Mouse (Mus musculus): ENCODE data around the gene Pacsin3. TPM values are rescaled to one million over a fixed set of nuclear protein-coding genes. Genes with fewer than 3 reads are reported as not detected.

Pacsin3 gene
- polyA plus RNA-seq, 1 experiment from 2014 or later, result 20.0 TPM

- H3K4me3 ChIP-seq (replicated peaks), result no peak overlapping the region
- ATAC-seq (ENCODE audit: low FRiP score), result peak; percentile 32; the same call in 1 of the 2 replicates
- no peak overlapping the region for H3K9ac ChIP-seq (replicated peaks)
- peaks cover 6% of the 10 kb centered on the region for H3K4me1 ChIP-seq
- H3K4me2 ChIP-seq, result no peak overlapping the region
- H3K27ac ChIP-seq (replicated peaks), result no peak overlapping the region
- 13% methylated on average over 7 of the region's 7 CpGs for WGBS
- H3K9me3 ChIP-seq (replicated peaks), result no peaks in the 10 kb centered on the region
- H3K27me3 ChIP-seq (replicated peaks), result no peaks in the 10 kb centered on the region
- H3K36me3 ChIP-seq, result 0 out of 2 replicates have a peak, but pooled peaks cover 8% of the 10 kb centered on the region
These were observed 30.2 kb downstream of the Pacsin3 start for GRCm38 (mm10) chr2:91285885-91286505.

- H3K9ac ChIP-seq (replicated peaks), result no peak overlapping the region
- no peak overlapping the region for H3K4me2 ChIP-seq
- H3K9me3 ChIP-seq (replicated peaks), result no peaks in the 10 kb centered on the region
- no peak overlapping the region for H3K4me3 ChIP-seq (replicated peaks)
- peaks cover 11% of the 10 kb centered on the region for H3K4me1 ChIP-seq
- 85% methylated on average over 6 of the region's 6 CpGs for WGBS
- no peak for ATAC-seq (ENCODE audit: low FRiP score)
- no peak overlapping the region for H3K27ac ChIP-seq (replicated peaks)
- 0 out of 2 replicates have a peak, but pooled peaks cover 3% of the 10 kb centered on the region for H3K36me3 ChIP-seq
- no peaks in the 10 kb centered on the region for H3K27me3 ChIP-seq (replicated peaks)
These were observed 31.8 kb downstream of the Pacsin3 start for GRCm38 (mm10) chr2:91287563-91287962.

GRCm38 (mm10) chr2:91291197-91292007 lies 35.6 kb downstream of the Pacsin3 start:
- H3K9ac ChIP-seq (replicated peaks), result no peak overlapping the region
- 0 out of 2 replicates have a peak, but pooled peaks have one; percentile 61 for ATAC-seq (ENCODE audit: low FRiP score)
- H3K9me3 ChIP-seq (replicated peaks), result no peaks in the 10 kb centered on the region
- H3K4me1 ChIP-seq, result 0 out of 2 replicates have a peak, but pooled peaks cover 6% of the 10 kb centered on the region
- no peaks in the 10 kb centered on the region for H3K27me3 ChIP-seq (replicated peaks)
- H3K4me3 ChIP-seq (replicated peaks), result no peak overlapping the region
- no peak overlapping the region for H3K4me2 ChIP-seq
- H3K36me3 ChIP-seq, result no peaks in the 10 kb centered on the region
- H3K27ac ChIP-seq (replicated peaks), result peak overlapping the region; percentile 0; the same call in 1 of the 2 replicates
- 69% methylated on average over 12 of the region's 12 CpGs for WGBS

- no peaks in the 10 kb centered on the region for H3K36me3 ChIP-seq
- ATAC-seq (ENCODE audit: low FRiP score), result no peak
- no peaks in the 10 kb centered on the region for H3K27me3 ChIP-seq (replicated peaks)
- H3K9ac ChIP-seq (replicated peaks), result no peak overlapping the region
- no peaks in the 10 kb centered on the region for H3K9me3 ChIP-seq (replicated peaks)
- H3K27ac ChIP-seq (replicated peaks), result no peak overlapping the region
- 93% methylated on average over 3 of the region's 3 CpGs for WGBS
- H3K4me1 ChIP-seq, result 0 out of 2 replicates have a peak, but pooled peaks cover 6% of the 10 kb centered on the region
- H3K4me3 ChIP-seq (replicated peaks), result no peak overlapping the region
- no peak overlapping the region for H3K4me2 ChIP-seq
These were observed 38.5 kb downstream of the Pacsin3 start for GRCm38 (mm10) chr2:91294226-91294625.

GRCm38 (mm10) chr2:91295895-91296294 lies 40.1 kb downstream of the Pacsin3 start:
- Histone ChIP-seq H3K27me3 (replicated peaks) (no peaks in the 10 kb centered on the region), H3K4me3 (replicated peaks) (no peak overlapping the region), H3K4me2 (no peak overlapping the region), H3K4me1 (0 out of 2 replicates have a peak, but pooled peaks cover 6% of the 10 kb centered on the region), H3K36me3 (no peaks in the 10 kb centered on the region), H3K9me3 (replicated peaks) (no peaks in the 10 kb centered on the region), H3K9ac (replicated peaks) (no peak overlapping the region), H3K27ac (replicated peaks) (no peak overlapping the region)
- 94% methylated on average over 5 of the region's 5 CpGs for WGBS
- no peak for ATAC-seq (ENCODE audit: low FRiP score)

- Histone ChIP-seq H3K27ac (replicated peaks) (no peak overlapping the region), H3K4me2 (no peak overlapping the region), H3K9ac (replicated peaks) (no peak overlapping the region), H3K36me3 (0 out of 2 replicates have a peak, but pooled peaks cover 7% of the 10 kb centered on the region), H3K4me3 (replicated peaks) (no peak overlapping the region), H3K9me3 (replicated peaks) (no peaks in the 10 kb centered on the region), H3K4me1 (no peaks in the 10 kb centered on the region), H3K27me3 (replicated peaks) (no peaks in the 10 kb centered on the region)
- WGBS, result 70% methylated on average over 3 of the region's 3 CpGs
- no peak for ATAC-seq (ENCODE audit: low FRiP score)
These were observed 43.4 kb downstream of the Pacsin3 start for GRCm38 (mm10) chr2:91299156-91299555.

- H3K27me3 ChIP-seq (replicated peaks), result no peaks in the 10 kb centered on the region
- no peak for ATAC-seq (ENCODE audit: low FRiP score)
- H3K36me3 ChIP-seq, result 0 out of 2 replicates have a peak, but pooled peaks cover 9% of the 10 kb centered on the region
- H3K4me2 ChIP-seq, result no peak overlapping the region
- H3K27ac ChIP-seq (replicated peaks), result no peak overlapping the region
- H3K9me3 ChIP-seq (replicated peaks), result no peaks in the 10 kb centered on the region
- no peak overlapping the region for H3K9ac ChIP-seq (replicated peaks)
- 95% methylated on average over 2 of the region's 2 CpGs for WGBS
- H3K4me3 ChIP-seq (replicated peaks), result no peak overlapping the region
- no peaks in the 10 kb centered on the region for H3K4me1 ChIP-seq
These were observed 45.0 kb downstream of the Pacsin3 start for GRCm38 (mm10) chr2:91300784-91301183.

- Histone ChIP-seq H3K4me1 (no peaks in the 10 kb centered on the region), H3K9ac (replicated peaks) (no peak overlapping the region), H3K9me3 (replicated peaks) (no peaks in the 10 kb centered on the region), H3K4me3 (replicated peaks) (no peak overlapping the region), H3K27ac (replicated peaks) (no peak overlapping the region), H3K36me3 (0 out of 2 replicates have a peak, but pooled peaks cover 9% of the 10 kb centered on the region), H3K4me2 (no peak overlapping the region), H3K27me3 (replicated peaks) (no peaks in the 10 kb centered on the region)
- ATAC-seq (ENCODE audit: low FRiP score), result no peak
- 85% methylated on average over 2 of the region's 2 CpGs for WGBS
These were observed 46.1 kb downstream of the Pacsin3 start for GRCm38 (mm10) chr2:91301836-91302235.

GRCm38 (mm10) chr2:91302845-91303244 lies 47.1 kb downstream of the Pacsin3 start:
- Histone ChIP-seq H3K9me3 (replicated peaks) (no peaks in the 10 kb centered on the region), H3K4me2 (no peak overlapping the region), H3K4me3 (replicated peaks) (no peak overlapping the region), H3K27ac (replicated peaks) (no peak overlapping the region), H3K4me1 (no peaks in the 10 kb centered on the region), H3K36me3 (0 out of 2 replicates have a peak, but pooled peaks cover 9% of the 10 kb centered on the region), H3K27me3 (replicated peaks) (no peaks in the 10 kb centered on the region), H3K9ac (replicated peaks) (no peak overlapping the region)
- ATAC-seq (ENCODE audit: low FRiP score), result no peak
- 72% methylated on average over 3 of the region's 3 CpGs for WGBS

- Histone ChIP-seq H3K9me3 (replicated peaks) (no peaks in the 10 kb centered on the region), H3K27me3 (replicated peaks) (no peaks in the 10 kb centered on the region), H3K4me2 (no peak overlapping the region), H3K27ac (replicated peaks) (no peak overlapping the region), H3K9ac (replicated peaks) (no peak overlapping the region), H3K4me1 (no peaks in the 10 kb centered on the region), H3K4me3 (replicated peaks) (no peak overlapping the region), H3K36me3 (0 out of 2 replicates have a peak, but pooled peaks cover 9% of the 10 kb centered on the region)
- 93% methylated on average over 9 of the region's 9 CpGs for WGBS
- ATAC-seq (ENCODE audit: low FRiP score), result no peak
These were observed 50.2 kb downstream of the Pacsin3 start for GRCm38 (mm10) chr2:91305926-91306325.

- no peaks in the 10 kb centered on the region for H3K9me3 ChIP-seq (replicated peaks)
- H3K27ac ChIP-seq (replicated peaks), result no peak overlapping the region
- H3K4me3 ChIP-seq (replicated peaks), result no peak overlapping the region
- 0 out of 2 replicates have a peak, but pooled peaks cover 9% of the 10 kb centered on the region for H3K36me3 ChIP-seq
- no peak overlapping the region for H3K4me2 ChIP-seq
- H3K27me3 ChIP-seq (replicated peaks), result no peaks in the 10 kb centered on the region
- no peaks in the 10 kb centered on the region for H3K4me1 ChIP-seq
- ATAC-seq (ENCODE audit: low FRiP score), result no peak
- no peak overlapping the region for H3K9ac ChIP-seq (replicated peaks)
These were observed 50.8 kb downstream of the Pacsin3 start for GRCm38 (mm10) chr2:91306589-91306988.

- Histone ChIP-seq H3K4me2 (no peak overlapping the region), H3K27me3 (replicated peaks) (no peaks in the 10 kb centered on the region), H3K4me1 (peaks cover 4% of the 10 kb centered on the region; the same call in 1 of the 2 replicates), H3K36me3 (0 out of 2 replicates have a peak, but pooled peaks cover 6% of the 10 kb centered on the region), H3K9me3 (replicated peaks) (no peaks in the 10 kb centered on the region), H3K4me3 (replicated peaks) (no peak overlapping the region), H3K27ac (replicated peaks) (no peak overlapping the region), H3K9ac (replicated peaks) (no peak overlapping the region)
- ATAC-seq (ENCODE audit: low FRiP score), result no peak
- WGBS, result 54% methylated on average over 5 of the region's 5 CpGs
These were observed 52.9 kb downstream of the Pacsin3 start for GRCm38 (mm10) chr2:91308680-91309079.

Measured in neural tube, embryonic 15.5 days (tissue).